Mouse (Mus musculus): ENCODE measurements around the gene Rmnd1. TPM values are rescaled to one million over a fixed set of nuclear protein-coding genes. Genes with fewer than 3 reads are reported as not detected.

Rmnd1 gene
- polyA plus RNA-seq, 1 experiment = 19.0 TPM

DNA sequence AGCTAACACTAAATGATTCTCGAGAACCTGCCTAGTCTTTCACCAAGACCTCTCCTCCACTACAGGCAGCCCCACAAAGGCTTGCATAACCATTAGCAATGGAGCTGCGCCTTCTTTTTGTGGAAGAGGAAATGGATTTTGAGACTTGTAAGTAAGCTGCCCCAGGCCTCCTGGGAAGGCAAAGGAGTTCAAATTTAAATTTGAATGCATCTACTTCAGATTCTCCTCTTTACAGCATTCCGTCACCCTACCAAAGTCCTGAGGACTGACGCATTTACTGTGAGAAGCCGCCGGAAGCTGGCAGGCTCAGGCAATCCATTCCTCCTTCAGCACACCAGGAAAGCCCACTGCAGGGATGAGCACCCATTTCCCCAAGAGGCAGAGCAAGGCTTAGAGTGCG, 56.9 kb downstream of the Rmnd1 start:
- H3K4me1 ChIP-seq (ENCODE audit: control insufficient read depth, insufficient read depth, insufficient read length) = no peaks in the 10 kb centered on the region
- H3K4me3 ChIP-seq (ENCODE audit: extremely low read depth, insufficient read depth, insufficient read length) = no peak overlapping the region
- 89% methylated on average over 7 of the region's 7 CpGs for WGBS
- DNase-seq (ENCODE audit: low read depth in 1 of 2, low spot score in 2 of 2) = no peak
- no peak overlapping the region for H3K27ac ChIP-seq (ENCODE audit: insufficient read depth, low read length)
- no peaks in the 10 kb centered on the region for H3K27me3 ChIP-seq (ENCODE audit: control insufficient read depth, insufficient read depth, low read length)
- TF ChIP-seq CTCF (IDR thresholded peaks at IDR 0.05; ENCODE audit: extremely low read depth, insufficient read depth, insufficient read length, insufficient replicate concordance) = no peak
- TF ChIP-seq POLR2A (IDR thresholded peaks at IDR 0.05; ENCODE audit: low read depth, low read length) = no peak
- peaks cover 6% of the 10 kb centered on the region; the same call in 1 of the 2 replicates for H3K36me3 ChIP-seq (ENCODE audit: control insufficient read depth, insufficient read depth, low read length)

DNA sequence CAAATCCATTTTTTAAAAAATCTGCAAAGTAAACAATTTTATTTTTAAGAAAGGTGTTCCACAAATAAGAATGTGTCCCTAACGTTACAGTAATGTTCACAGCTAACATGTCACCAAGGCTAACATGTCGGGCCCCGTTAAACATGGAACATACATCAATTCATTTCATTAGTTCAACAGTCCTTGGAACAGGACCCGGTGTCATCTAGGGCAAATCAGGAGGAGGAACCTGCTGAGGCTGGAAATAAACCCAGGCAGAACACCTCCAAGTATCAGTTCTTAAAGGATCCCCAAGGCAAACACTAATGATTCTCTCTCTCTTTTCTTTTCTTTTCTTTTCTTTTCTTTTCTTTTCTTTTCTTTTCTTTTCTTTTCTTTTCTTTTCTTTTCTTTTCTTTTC, 57.5 kb downstream of the Rmnd1 start:
- 89% methylated on average over 4 of the region's 4 CpGs for WGBS
- Histone ChIP-seq H3K4me3 (ENCODE audit: extremely low read depth, insufficient read depth, insufficient read length) (no peak overlapping the region), H3K4me1 (ENCODE audit: control insufficient read depth, insufficient read depth, insufficient read length) (no peaks in the 10 kb centered on the region), H3K36me3 (ENCODE audit: control insufficient read depth, insufficient read depth, low read length) (peaks cover 8% of the 10 kb centered on the region; the same call in 1 of the 2 replicates), H3K27ac (ENCODE audit: insufficient read depth, low read length) (no peak overlapping the region), H3K27me3 (ENCODE audit: control insufficient read depth, insufficient read depth, low read length) (no peaks in the 10 kb centered on the region)
- TF ChIP-seq POLR2A (IDR thresholded peaks at IDR 0.05; ENCODE audit: low read depth, low read length) (no peak), CTCF (IDR thresholded peaks at IDR 0.05; ENCODE audit: extremely low read depth, insufficient read depth, insufficient read length, insufficient replicate concordance) (no peak)
- no peak for DNase-seq (ENCODE audit: low read depth in 1 of 2, low spot score in 2 of 2)

DNA sequence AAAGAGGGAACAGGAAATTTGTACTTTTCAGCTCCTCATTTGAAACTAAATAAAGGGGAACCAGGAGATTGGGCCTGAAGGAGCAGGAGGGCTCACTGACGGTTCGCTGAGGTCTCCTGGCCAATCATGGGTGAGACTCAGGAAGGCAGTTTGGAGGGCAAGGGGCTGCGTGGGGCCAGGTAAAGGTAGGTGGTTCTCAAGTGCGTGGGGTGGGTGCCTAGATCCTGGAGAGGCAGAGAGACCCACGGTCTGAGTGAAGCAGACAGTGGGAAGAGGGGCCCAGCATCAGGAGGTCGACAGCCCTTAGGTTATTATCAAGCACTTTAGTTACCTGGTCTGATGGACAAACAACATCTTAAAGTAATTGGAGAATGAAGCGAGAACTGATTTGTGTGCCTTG, 57.9 kb downstream of the Rmnd1 start:
- TF ChIP-seq CTCF (IDR thresholded peaks at IDR 0.05; ENCODE audit: extremely low read depth, insufficient read depth, insufficient read length, insufficient replicate concordance) = no peak
- no peak for TF ChIP-seq POLR2A (IDR thresholded peaks at IDR 0.05; ENCODE audit: low read depth, low read length)
- DNase-seq (ENCODE audit: low read depth in 1 of 2, low spot score in 2 of 2) = no peak
- no peak overlapping the region for H3K4me3 ChIP-seq (ENCODE audit: extremely low read depth, insufficient read depth, insufficient read length)
- no peak overlapping the region for H3K27ac ChIP-seq (ENCODE audit: insufficient read depth, low read length)
- WGBS = 86% methylated on average over 7 of the region's 7 CpGs
- H3K36me3 ChIP-seq (ENCODE audit: control insufficient read depth, insufficient read depth, low read length) = peaks cover 8% of the 10 kb centered on the region; the same call in 1 of the 2 replicates
- no peaks in the 10 kb centered on the region for H3K4me1 ChIP-seq (ENCODE audit: control insufficient read depth, insufficient read depth, insufficient read length)
- no peaks in the 10 kb centered on the region for H3K27me3 ChIP-seq (ENCODE audit: control insufficient read depth, insufficient read depth, low read length)

DNA sequence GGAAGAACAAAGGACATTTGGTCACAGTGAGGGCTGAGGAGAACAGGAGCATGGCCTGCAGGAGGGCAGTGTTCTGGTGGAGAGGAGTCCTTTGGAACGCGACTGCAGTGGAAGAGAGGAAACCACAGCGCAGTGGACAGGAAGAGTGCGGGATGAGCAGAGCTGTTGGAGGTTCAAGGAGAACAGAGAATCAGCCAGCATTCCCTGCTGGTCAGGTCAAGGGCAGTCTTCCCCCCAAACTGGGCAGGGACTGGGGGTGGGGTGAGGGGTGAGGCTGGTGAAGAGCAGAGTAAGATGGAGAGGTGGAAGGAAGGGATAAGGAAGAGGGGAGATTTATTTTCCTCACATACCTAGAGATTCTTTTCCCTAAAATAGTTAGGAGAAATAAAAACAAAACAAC, 58.6 kb downstream of the Rmnd1 start:
- 99% methylated on average over 4 of the region's 4 CpGs for WGBS
- DNase-seq (ENCODE audit: low read depth in 1 of 2, low spot score in 2 of 2) = no peak
- H3K4me3 ChIP-seq (ENCODE audit: extremely low read depth, insufficient read depth, insufficient read length) = no peak overlapping the region
- no peak overlapping the region for H3K27ac ChIP-seq (ENCODE audit: insufficient read depth, low read length)
- no peaks in the 10 kb centered on the region for H3K4me1 ChIP-seq (ENCODE audit: control insufficient read depth, insufficient read depth, insufficient read length)
- no peaks in the 10 kb centered on the region for H3K27me3 ChIP-seq (ENCODE audit: control insufficient read depth, insufficient read depth, low read length)
- H3K36me3 ChIP-seq (ENCODE audit: control insufficient read depth, insufficient read depth, low read length) = peaks cover 11% of the 10 kb centered on the region
- TF ChIP-seq CTCF (IDR thresholded peaks at IDR 0.05; ENCODE audit: extremely low read depth, insufficient read depth, insufficient read length, insufficient replicate concordance) (no peak), POLR2A (IDR thresholded peaks at IDR 0.05; ENCODE audit: low read depth, low read length) (no peak)

DNA sequence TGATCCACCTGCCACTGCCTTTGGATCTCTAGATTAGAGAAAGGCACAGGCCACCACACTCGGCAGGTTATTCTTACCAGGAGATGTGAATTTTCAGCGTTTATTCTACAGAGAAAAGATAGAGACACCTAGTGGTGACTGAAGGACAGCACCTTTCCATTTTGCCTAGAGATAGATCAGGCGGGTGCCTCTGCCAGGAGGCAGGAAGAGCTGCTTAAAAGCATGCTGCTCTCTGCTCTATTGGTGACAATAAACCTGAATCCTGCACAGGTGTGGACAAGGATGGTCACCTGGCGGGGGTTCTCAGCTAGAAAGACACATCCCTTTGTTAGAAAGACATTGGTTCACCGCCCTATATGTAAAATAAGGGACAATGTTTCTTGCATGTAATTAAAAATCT, 60.2 kb downstream of the Rmnd1 start:
- H3K4me1 ChIP-seq (ENCODE audit: control insufficient read depth, insufficient read depth, insufficient read length) = no peaks in the 10 kb centered on the region
- H3K27ac ChIP-seq (ENCODE audit: insufficient read depth, low read length) = no peak overlapping the region
- 47% methylated on average over 5 of the region's 5 CpGs for WGBS
- H3K27me3 ChIP-seq (ENCODE audit: control insufficient read depth, insufficient read depth, low read length) = no peaks in the 10 kb centered on the region
- no peak for DNase-seq (ENCODE audit: low read depth in 1 of 2, low spot score in 2 of 2)
- peak; percentile 11; the same call in 1 of the 2 replicates for TF ChIP-seq CTCF (IDR thresholded peaks at IDR 0.05; ENCODE audit: extremely low read depth, insufficient read depth, insufficient read length, insufficient replicate concordance)
- TF ChIP-seq POLR2A (IDR thresholded peaks at IDR 0.05; ENCODE audit: low read depth, low read length) = no peak
- H3K4me3 ChIP-seq (ENCODE audit: extremely low read depth, insufficient read depth, insufficient read length) = no peak overlapping the region
- H3K36me3 ChIP-seq (ENCODE audit: control insufficient read depth, insufficient read depth, low read length) = peaks cover 15% of the 10 kb centered on the region

DNA sequence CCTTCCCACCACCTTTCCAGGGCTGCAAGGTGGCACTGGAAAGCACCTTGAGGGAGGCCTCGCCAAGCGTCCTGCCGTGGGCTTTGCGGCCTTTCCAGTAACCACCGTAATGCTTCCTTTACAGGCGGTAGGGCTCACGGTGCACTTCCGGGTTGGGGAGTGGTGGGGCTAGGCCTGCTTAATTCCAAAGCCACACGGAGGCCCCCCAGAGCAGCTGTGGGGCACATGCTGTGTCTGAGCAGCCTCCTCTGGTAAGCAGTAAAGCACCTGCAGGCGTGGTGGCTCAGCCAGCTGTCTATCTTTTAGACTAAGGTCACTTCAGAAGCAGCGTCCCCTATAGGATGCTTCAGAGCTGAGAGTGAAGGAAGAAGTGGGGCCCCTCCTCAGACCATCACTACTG, 62.1 kb downstream of the Rmnd1 start:
- Histone ChIP-seq H3K27me3 (ENCODE audit: control insufficient read depth, insufficient read depth, low read length) (no peaks in the 10 kb centered on the region), H3K4me3 (ENCODE audit: extremely low read depth, insufficient read depth, insufficient read length) (no peak overlapping the region), H3K4me1 (ENCODE audit: control insufficient read depth, insufficient read depth, insufficient read length) (no peaks in the 10 kb centered on the region), H3K36me3 (ENCODE audit: control insufficient read depth, insufficient read depth, low read length) (peaks cover 16% of the 10 kb centered on the region), H3K27ac (ENCODE audit: insufficient read depth, low read length) (no peak overlapping the region)
- WGBS = 77% methylated on average over 11 of the region's 11 CpGs
- no peak for DNase-seq (ENCODE audit: low read depth in 1 of 2, low spot score in 2 of 2)
- no peak for TF ChIP-seq POLR2A (IDR thresholded peaks at IDR 0.05; ENCODE audit: low read depth, low read length)
- TF ChIP-seq CTCF (IDR thresholded peaks at IDR 0.05; ENCODE audit: extremely low read depth, insufficient read depth, insufficient read length, insufficient replicate concordance) = no peak

DNA sequence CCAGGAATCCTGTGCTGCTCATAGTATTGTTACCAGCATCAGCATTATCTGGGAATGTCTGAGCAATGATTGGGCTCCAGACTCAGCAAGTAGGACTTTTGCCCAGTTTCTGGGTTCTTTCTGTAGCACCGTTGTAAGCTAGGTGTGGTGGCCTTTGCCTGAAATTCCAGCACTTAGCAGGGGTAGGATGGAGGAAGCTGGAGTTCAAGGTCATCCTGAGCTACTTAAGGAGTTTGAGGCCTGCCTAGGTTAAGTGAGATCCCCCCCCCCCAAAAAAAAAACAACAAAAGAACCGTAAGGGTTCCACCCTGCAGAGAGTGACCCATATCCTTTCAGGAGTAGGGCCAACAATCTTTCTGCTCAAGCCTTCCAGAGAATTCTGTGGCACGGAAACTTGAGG, 67.6 kb downstream of the Rmnd1 start:
- Histone ChIP-seq H3K27ac (ENCODE audit: insufficient read depth, low read length) (no peak overlapping the region), H3K4me1 (ENCODE audit: control insufficient read depth, insufficient read depth, insufficient read length) (no peaks in the 10 kb centered on the region), H3K4me3 (ENCODE audit: extremely low read depth, insufficient read depth, insufficient read length) (no peak overlapping the region), H3K27me3 (ENCODE audit: control insufficient read depth, insufficient read depth, low read length) (no peaks in the 10 kb centered on the region), H3K36me3 (ENCODE audit: control insufficient read depth, insufficient read depth, low read length) (peaks cover 9% of the 10 kb centered on the region)
- DNase-seq (ENCODE audit: low read depth in 1 of 2, low spot score in 2 of 2) = no peak
- TF ChIP-seq CTCF (IDR thresholded peaks at IDR 0.05; ENCODE audit: extremely low read depth, insufficient read depth, insufficient read length, insufficient replicate concordance) = no peak
- WGBS = 87% methylated on average over 3 of the region's 3 CpGs
